Mouse (Mus musculus): Measurements from ENCODE around the gene Kmt2b. TPM values are rescaled to one million over a fixed set of nuclear protein-coding genes. Genes with fewer than 3 reads are reported as not detected.
A peak's percentile ranks its signal among the peaks of the same experiment; 100 is the strongest.

Kmt2b gene
- polyA plus RNA-seq, 1 experiment from 2014 or later = 7.4 TPM

DNA sequence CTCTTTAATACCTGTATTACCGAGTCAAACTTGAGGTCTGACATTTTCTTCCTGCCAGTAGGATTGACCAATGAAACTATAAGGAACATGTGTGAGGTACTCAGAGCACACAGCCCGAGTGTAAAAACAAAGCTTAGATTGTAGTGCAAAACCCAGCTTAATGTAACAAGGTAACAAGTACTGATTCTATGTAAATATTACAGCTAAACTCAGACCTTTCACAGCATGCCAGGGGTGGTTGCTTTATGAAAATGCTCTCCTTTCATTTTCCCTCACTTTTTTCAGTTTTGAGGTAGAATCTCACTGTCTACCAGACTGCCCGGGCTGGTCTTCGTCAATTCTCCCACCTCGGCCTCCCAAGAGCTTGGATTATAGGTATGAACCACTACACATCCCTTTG, 7.6 kb upstream of the Kmt2b start:
- no peaks in the 10 kb centered on the region for H3K36me3 ChIP-seq
- H3K27me3 ChIP-seq (ENCODE audit: low read depth, poor library complexity, severe bottlenecking) = no peaks in the 10 kb centered on the region
- no peak overlapping the region for H3K4me3 ChIP-seq
- DNase-seq (ENCODE audit: low spot score) = no peak
- H3K4me1 ChIP-seq = peaks cover 17% of the 10 kb centered on the region
- no peak overlapping the region for H3K27ac ChIP-seq (replicated peaks)
- 85% methylated on average over 5 of the region's 5 CpGs for WGBS
- no peaks in the 10 kb centered on the region for H3K9me3 ChIP-seq (replicated peaks)

DNA sequence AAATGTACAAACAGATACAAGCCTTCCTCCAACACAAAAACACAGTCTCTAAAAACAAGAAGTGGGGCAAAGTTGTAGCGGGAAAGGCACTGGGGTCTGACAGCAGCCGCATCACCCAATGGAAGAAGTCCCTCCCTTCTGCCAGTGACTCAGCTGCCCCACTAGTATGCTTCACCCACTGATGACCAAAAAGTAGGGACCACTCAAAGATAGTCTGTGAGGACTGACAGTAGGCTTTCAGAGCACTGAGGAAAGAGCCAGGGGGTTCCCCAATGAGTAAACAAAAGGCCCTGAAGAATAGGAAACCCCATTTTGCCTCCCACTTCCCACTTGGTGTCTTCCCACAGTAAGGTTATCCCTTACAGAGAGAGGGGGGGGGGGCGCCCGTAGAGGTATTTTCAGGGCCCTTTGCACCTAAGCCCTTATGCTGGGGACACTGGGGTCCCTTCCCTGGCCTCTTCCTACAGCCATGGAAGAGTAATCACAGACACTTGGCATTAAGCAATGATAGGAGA, 6.0 kb upstream of the Kmt2b start:
- Histone ChIP-seq H3K9me3 (replicated peaks) (no peaks in the 10 kb centered on the region), H3K27me3 (ENCODE audit: low read depth, poor library complexity, severe bottlenecking) (no peaks in the 10 kb centered on the region), H3K4me1 (peaks cover 17% of the 10 kb centered on the region), H3K36me3 (no peaks in the 10 kb centered on the region), H3K4me3 (no peak overlapping the region), H3K27ac (replicated peaks) (no peak overlapping the region)
- 64% methylated on average over 4 of the region's 4 CpGs for WGBS
- DNase-seq (ENCODE audit: low spot score) = no peak

DNA sequence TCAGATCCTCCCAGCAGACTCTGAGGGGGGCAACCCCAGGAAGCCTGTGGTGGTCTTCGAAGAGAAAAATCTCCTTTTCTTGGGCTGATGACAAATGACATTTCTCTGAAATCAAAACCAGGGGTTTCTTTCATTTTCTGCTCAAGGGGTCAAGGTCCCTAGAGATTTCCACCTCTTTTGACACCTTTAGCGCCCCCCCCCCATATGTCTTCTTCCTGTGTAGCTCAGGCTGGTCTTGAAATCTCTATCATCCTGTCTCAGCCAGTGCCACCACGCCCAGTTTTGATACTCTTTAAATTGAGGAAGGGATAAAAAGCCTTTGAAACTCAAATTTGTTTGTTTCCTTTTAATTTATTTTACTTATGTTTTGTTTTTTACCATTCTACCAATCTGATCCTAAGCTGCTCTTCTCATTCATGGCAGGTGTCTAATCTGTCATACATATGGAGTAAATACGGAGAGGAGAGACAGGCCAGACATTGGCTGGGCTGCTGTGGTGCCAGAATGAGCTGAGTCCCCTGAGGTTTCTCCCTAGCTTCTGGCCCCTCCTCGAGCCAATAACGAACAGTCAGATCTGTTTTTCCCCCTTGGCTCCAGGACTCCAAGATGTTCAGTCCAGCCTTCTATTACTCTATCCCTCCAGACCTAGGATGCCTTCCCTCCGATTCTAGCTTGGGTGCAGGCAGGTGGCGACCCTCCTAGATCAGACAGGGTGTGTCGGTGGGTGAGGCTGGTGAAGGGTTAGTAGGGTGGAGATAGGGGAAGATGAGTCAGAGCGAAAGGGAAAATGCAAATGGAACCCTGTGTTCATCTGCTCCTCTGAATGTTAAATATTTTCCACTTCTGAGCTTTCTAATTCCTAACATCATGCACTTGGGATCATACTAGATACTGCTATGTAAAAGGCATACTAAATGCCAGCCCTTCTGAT, 5.3 kb upstream of the Kmt2b start:
- Histone ChIP-seq H3K27me3 (ENCODE audit: low read depth, poor library complexity, severe bottlenecking) (no peaks in the 10 kb centered on the region), H3K4me3 (no peak overlapping the region), H3K4me1 (peaks cover 16% of the 10 kb centered on the region), H3K9me3 (replicated peaks) (no peaks in the 10 kb centered on the region), H3K36me3 (no peaks in the 10 kb centered on the region), H3K27ac (replicated peaks) (no peak overlapping the region)
- 83% methylated on average over 10 of the region's 10 CpGs for WGBS
- DNase-seq (ENCODE audit: low spot score) = no peak

DNA sequence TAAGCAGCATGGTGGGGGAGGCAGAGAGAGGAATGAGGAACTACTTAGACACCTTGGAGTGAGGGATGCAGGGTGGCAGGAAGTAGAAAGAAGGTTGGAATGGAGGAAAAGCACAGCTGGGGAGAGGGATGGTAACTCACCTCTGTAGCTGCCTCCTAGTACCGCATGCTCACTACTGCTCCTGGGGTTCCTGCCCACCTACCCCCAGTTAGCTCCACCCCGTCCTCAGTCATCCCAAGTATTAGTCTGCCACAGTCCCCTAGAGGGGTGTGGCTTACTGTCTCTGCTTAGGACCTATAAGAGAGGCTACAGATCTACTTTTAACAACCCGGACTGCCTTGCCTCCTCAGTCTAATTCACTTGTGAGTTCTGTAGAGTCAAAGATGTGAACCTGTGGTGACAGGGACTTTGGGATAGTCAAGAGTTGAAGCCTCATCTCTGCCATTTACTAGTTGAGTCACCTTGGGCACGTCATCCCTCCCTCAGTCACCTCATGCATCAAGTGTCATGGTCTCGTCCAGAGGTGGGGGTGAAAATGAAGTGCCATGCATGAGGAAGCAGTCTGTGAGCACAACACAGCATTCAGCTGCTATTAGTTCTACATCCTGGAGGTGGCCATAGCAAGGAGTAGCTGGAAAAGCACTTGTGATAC, 4.4 kb upstream of the Kmt2b start:
- peaks cover 16% of the 10 kb centered on the region for H3K4me1 ChIP-seq
- H3K27ac ChIP-seq (replicated peaks) = no peak overlapping the region; the same call in 1 of the 2 replicates
- 63% methylated on average over 5 of the region's 5 CpGs for WGBS
- H3K4me3 ChIP-seq = no peak overlapping the region
- no peaks in the 10 kb centered on the region for H3K9me3 ChIP-seq (replicated peaks)
- H3K36me3 ChIP-seq = no peaks in the 10 kb centered on the region
- no peak for DNase-seq (ENCODE audit: low spot score)
- no peaks in the 10 kb centered on the region for H3K27me3 ChIP-seq (ENCODE audit: low read depth, poor library complexity, severe bottlenecking)

DNA sequence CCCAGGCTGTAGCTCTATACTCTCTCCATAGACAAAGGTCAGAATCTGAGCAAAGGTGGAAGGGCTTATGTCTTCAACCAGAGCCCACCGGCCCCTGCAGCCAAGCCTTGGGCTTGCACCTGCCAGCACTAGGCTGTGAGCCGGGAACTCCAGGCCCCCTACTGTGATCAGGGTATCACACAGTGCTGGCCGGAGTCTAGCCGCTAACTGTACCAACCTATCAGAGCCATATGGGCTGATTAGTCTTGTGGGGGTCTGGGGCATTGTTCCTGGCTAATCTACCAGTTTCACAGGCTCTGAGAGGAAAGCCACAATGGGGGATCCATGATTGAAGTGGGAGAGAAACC, 3.1 kb upstream of the Kmt2b start:
- H3K36me3 ChIP-seq = peaks cover 3% of the 10 kb centered on the region
- peaks cover 28% of the 10 kb centered on the region for H3K4me1 ChIP-seq
- DNase-seq (ENCODE audit: low spot score) = no peak
- no peak overlapping the region for H3K27ac ChIP-seq (replicated peaks)
- H3K4me3 ChIP-seq = peak overlapping the region; percentile 16; the same call in 1 of the 2 replicates
- H3K9me3 ChIP-seq (replicated peaks) = no peaks in the 10 kb centered on the region
- 43% methylated on average over 4 of the region's 4 CpGs for WGBS
- no peaks in the 10 kb centered on the region for H3K27me3 ChIP-seq (ENCODE audit: low read depth, poor library complexity, severe bottlenecking)

DNA sequence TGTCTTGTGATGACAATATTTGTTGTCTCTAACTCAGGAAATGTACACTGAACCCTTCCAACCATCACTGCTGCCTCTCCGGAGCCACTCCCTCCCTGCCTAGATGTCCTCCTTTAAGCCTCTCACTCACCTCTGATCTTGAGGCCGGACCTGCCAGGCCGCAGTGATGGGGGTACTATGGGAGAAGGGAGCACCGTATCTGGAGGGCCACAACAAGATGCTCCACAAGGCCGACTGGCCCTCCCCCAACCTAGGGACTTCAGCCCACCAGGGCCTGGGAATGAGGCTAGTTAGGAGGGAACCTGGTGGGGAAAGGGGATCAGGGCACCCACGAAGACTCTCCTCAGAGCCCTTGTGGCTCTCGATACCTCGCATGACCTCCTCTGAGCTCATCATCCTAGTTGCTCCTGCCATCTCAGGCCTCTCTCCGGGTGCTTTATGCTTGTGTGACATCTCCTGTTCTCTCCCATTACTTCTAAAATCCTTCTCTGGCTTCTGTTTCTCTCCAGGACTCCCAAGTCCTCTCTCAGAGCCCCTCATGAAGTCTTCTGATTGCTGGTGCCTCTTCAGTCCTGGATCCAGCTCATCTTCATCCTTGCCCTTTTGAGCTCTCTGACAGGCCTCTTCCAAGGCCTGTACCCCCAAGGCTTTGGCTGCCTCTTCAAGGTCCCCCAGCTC, 2.5 kb upstream of the Kmt2b start:
- WGBS = 83% methylated on average over 9 of the region's 9 CpGs

DNA sequence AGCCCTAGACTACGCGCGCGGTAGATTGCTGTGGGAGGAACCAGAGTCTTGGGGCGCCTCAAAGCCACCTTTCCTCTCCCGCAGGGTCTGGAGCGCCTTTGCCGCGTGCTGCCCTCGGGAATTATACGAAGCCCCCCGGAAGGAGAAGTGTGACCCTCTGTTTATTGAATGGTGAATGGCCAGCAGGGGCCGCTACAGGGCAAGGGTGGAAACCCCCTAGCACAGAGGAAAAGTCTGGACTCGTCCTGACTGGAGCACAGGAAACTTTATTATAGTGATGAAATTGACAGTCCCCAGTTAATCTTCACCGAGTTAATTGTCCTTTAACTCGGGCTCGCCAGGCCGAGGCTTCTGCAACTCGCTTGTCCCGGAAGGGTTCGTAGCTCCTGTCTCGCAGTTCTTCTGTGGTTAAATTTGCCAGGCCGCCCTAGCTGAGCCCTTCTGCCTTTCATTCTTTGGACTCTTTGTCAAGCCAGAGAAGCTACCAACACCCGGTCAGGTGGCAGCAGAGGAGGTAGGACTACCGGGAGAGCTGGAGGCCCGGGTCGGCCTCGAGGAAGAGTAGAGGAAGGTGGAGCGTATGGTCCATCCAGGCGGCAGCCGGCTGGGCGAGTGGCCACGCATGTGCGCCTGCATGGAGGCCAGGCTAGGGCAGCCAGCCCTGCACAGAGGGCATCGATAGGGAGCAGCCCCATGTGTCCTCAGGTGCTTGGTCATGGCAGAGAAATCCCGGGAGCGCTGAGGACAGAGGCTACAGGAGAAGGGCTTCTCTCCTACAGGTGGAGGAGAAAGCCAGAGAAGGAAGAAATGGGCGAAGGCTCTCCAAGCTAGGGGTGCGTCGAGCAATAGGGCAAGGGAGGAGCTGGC, 1.1 kb upstream of the Kmt2b start:
- 32% methylated on average over 40 of the region's 40 CpGs for WGBS
- no peaks in the 10 kb centered on the region for H3K9me3 ChIP-seq (replicated peaks)
- H3K4me1 ChIP-seq = peaks cover 32% of the 10 kb centered on the region
- H3K27me3 ChIP-seq (ENCODE audit: low read depth, poor library complexity, severe bottlenecking) = no peaks in the 10 kb centered on the region
- peak overlapping the region; percentile 99 for H3K4me3 ChIP-seq
- peaks cover 22% of the 10 kb centered on the region for H3K36me3 ChIP-seq
- peak overlapping the region; percentile 99 for H3K27ac ChIP-seq (replicated peaks)
- peak; percentile 89 for DNase-seq (ENCODE audit: low spot score)

More for the DNA sequence above, 2.5 kb upstream of the Kmt2b start:
- H3K27me3 ChIP-seq (ENCODE audit: low read depth, poor library complexity, severe bottlenecking) = no peaks in the 10 kb centered on the region
- H3K4me3 ChIP-seq = peak overlapping the region; percentile 16; the same call in 1 of the 2 replicates
- no peaks in the 10 kb centered on the region for H3K9me3 ChIP-seq (replicated peaks)
- no peak overlapping the region for H3K27ac ChIP-seq (replicated peaks)
- peaks cover 8% of the 10 kb centered on the region for H3K36me3 ChIP-seq
- H3K4me1 ChIP-seq = peaks cover 32% of the 10 kb centered on the region
- no peak for DNase-seq (ENCODE audit: low spot score)

DNA sequence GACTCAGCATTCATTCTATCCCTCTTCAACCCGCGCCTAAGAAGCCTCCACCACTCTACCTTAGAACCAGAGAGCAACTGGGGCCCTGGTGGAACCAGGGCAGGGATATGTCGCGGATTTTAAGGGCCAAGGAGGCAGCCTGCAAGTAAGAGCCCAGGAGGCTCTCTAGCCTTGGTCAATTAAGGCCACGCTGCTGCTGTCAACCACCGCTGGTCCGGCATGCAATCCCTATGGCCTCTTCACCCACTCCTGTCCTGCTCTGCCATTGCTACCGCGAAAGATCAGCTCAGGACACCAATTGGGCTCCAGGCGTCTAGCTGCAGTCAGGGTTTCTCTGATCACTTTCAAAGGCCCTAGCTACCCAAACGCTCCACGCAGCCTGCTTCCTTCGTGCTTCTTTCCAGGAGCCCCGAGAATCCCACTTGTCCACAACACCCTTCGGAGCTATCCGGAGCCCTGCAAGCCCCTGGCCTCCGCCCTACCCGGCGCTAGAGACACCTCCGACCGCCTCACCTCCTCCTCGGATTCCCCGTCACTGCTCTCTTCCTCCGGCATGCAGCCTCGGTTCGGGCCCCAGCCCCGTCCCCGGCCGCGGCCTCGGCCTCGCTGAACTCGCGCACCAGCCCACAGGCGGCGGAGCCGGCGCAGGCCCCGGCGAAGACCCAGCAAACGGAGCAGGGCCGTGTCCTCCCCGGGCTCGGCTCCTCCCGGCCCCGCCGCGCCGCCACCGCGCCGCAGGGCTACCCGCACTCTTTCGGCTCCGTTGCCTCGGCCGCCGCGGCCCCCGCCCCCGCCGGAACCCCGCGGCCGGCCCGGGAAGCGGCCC, 471 bp downstream of the Kmt2b start:
- no peaks in the 10 kb centered on the region for H3K27me3 ChIP-seq (ENCODE audit: low read depth, poor library complexity, severe bottlenecking)
- WGBS = under 1% methylated on average over 67 of the region's 67 CpGs
- peaks cover 32% of the 10 kb centered on the region for H3K4me1 ChIP-seq
- H3K36me3 ChIP-seq = peaks cover 38% of the 10 kb centered on the region
- peak overlapping the region; percentile 99 for H3K27ac ChIP-seq (replicated peaks)
- H3K9me3 ChIP-seq (replicated peaks) = no peaks in the 10 kb centered on the region
- no peak for DNase-seq (ENCODE audit: low spot score)
- H3K4me3 ChIP-seq = peak overlapping the region; percentile 99

DNA sequence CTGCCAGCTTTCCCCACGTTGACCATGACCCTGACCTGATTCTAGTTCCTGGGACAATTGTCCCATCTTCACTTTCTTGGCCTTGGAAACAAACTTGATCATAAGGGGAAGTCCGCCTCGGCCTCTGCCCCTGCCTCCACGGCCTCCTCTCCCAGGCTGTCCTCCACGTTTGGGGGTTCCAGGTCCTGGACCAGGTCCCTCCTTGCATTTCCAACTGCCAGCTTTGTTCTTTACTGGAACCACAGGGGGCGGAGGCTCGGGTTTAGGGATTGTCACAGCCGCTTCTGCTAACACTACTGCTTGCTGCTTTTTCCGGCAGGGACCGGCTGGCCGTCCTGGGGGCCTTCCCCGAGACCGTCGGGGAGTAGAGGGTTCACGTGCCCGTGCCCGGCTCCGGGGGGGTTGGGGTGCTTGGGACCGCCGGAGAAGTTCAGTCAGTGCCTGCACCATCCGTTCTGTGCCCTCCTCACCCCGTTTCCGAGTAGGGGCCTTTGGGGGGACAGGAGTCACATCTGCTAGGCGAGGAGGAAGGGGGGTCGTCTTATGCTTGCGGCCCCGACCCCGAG, 2.0 kb downstream of the Kmt2b start:
- Histone ChIP-seq H3K4me1 (peaks cover 27% of the 10 kb centered on the region), H3K27me3 (ENCODE audit: low read depth, poor library complexity, severe bottlenecking) (no peaks in the 10 kb centered on the region), H3K4me3 (peak overlapping the region; percentile 99), H3K27ac (replicated peaks) (peak overlapping the region; percentile 99; the same call in 1 of the 2 replicates), H3K36me3 (peaks cover 54% of the 10 kb centered on the region), H3K9me3 (replicated peaks) (no peaks in the 10 kb centered on the region)
- 92% methylated on average over 28 of the region's 28 CpGs for WGBS
- DNase-seq (ENCODE audit: low spot score) = no peak

DNA sequence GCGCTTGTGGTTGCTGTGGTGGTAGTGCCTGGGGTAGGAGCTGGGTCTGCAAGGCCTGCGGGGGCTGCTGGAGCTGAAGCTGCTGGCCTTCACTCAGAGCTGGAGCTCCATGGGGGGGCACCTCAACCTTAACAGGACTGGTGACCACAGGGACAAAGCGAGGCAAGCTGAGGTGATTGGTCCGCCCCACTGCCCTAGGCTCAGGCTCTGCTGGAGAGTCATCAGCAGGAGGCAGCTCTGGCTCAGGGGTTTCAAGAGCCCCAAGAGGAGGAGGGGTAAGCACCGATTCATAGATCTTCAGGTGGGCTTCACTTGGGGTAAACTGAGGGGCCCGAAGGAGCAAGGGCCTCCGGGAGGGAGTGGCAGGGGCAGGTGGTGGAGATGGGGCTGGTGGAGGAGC, 3.4 kb downstream of the Kmt2b start:
- Histone ChIP-seq H3K27ac (replicated peaks) (no peak overlapping the region), H3K4me3 (no peak overlapping the region), H3K9me3 (replicated peaks) (no peaks in the 10 kb centered on the region), H3K36me3 (peaks cover 67% of the 10 kb centered on the region), H3K4me1 (peaks cover 22% of the 10 kb centered on the region), H3K27me3 (ENCODE audit: low read depth, poor library complexity, severe bottlenecking) (no peaks in the 10 kb centered on the region)
- WGBS = 94% methylated on average over 7 of the region's 7 CpGs
- DNase-seq (ENCODE audit: low spot score) = no peak

DNA sequence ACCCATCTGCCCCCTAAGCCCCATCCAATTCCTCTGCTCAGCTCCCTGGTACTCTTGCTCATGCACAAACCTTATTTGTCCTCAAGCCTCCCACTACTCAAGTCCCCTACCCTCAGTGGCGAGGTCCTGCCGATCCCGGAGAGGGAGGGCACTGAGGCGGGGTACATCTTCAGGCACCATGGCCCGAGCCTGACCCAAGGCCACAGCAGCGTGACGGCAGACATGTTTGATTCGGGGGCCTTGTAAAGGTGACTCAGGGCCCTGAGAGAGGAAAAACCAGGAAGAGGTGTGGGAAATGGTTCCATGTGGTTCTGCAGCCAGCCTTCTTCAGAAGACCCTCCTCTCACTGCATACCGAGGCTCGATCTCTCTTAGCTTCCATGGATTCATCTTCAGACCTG, 4.2 kb downstream of the Kmt2b start:
- H3K9me3 ChIP-seq (replicated peaks) = no peaks in the 10 kb centered on the region
- H3K27ac ChIP-seq (replicated peaks) = no peak overlapping the region
- H3K4me3 ChIP-seq = no peak overlapping the region
- DNase-seq (ENCODE audit: low spot score) = no peak
- no peaks in the 10 kb centered on the region for H3K27me3 ChIP-seq (ENCODE audit: low read depth, poor library complexity, severe bottlenecking)
- peaks cover 16% of the 10 kb centered on the region for H3K4me1 ChIP-seq
- 95% methylated on average over 10 of the region's 10 CpGs for WGBS
- H3K36me3 ChIP-seq = peaks cover 75% of the 10 kb centered on the region

All from midbrain, embryonic 10.5 days (tissue).